Mouse (Mus musculus) forelimb bud, embryonic 11.5 days (tissue): ENCODE measurements at regions not wholly inside any gene's neighbourhood (a gene's known extent, or its start where the extent isn't known, plus 50 kb on each side); places are given as distances from the start of the nearest gene placed in this dataset.

Source experiments
- DNase-seq: peaks from one replicate; pipeline ENCODE4 v3.0.0-alpha.2; 2012; ENCODE audit warnings: low read depth, low spot score

DNA sequence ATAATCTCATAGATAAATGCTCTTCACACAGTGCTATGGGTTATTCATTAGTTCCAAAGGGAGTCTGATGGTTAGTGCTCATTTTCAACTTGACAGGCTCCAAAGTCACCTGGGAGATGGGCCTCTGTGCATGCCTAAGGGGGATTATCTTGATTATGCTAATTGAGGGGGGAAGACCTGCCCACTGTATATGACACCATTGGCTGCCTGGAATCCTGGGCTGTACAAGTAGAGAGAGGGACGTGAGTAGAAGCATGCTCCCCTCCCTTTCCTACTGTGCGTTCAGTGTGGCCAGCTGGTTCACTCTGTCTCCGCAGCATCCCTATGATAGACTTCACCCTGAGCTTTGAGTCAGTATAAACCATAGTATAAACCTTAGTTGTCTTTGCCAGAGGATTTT is 300.8 kb downstream of the Gpat3 start:
- no peak for DNase-seq

DNA sequence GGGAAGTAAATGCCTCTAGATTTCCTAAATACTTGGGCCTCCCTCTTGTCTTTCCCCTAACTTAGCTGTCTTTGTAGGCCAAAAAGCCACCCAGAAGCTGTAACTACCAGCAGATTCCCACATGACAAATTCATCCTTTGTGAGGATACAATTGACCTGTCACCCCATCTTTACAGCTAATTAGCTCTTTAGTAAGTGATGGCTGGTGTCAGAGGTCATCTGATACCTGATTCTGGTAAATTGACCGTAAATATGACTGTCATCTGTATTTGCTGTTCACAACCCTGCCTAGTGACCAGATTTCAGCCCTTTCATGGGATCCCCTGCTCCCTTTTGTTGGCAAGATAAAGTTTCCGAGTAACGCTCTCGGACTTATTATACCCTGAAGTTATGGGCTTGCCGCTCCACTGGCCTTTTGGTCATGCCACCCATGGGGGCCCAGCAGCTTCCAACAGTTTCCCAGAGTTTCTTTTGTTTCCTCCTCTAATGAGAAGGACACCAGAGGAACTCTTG is 279.5 kb downstream of the Gpat3 start:
- DNase-seq: no peak

DNA sequence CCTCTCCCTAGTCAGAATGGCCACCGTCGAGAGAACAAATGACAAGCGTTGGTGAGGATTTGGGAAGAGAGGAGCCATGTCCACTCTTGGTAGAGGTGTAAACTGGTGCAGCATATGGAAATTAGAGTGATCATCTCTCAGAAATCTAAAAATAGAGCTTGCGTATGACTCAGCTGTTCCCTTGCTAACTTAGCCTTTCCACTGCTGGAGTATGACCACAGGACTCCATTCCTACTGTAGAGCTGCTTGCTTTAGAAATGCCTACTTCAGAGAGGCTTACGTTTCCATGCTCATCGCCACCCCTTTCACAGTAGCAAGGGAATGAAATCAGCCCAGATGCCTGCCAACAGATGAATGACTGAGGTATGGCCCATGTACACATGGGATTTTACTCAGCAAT is 277.4 kb downstream of the Gpat3 start:
- no peak for DNase-seq

DNA sequence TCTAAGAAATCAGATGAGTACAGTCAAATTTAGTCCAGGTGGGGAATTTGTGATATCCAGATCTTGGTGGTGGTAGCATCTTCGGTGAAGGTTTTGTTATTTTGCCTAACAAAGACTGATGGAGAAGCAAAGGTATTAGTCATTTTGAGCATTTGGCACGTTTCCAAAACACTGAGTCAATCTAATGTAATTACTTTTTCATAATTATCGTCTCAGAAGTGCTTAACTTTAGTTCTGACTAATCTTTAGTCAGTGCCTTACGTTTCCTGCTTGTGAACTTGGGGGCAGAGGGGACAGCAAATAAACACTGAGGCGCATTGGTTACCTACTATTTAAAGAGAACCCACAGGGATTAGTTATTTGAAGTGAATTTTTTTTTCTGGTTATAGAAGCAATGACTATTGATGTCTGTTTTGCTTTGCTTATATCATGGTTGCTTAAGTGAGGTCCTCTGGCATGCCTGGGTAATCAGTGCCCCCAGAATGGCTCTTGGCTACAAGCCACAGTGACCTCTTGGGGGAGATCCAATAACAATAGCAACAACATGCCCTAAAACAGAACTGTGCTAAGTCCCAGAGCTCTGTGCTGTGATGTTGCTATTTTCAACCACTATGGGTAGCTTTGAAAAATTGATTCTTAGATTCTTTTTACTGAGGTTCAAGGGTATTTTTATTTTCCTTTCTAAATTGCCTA is 275.1 kb downstream of the Gpat3 start:
- DNase-seq: no peak

DNA sequence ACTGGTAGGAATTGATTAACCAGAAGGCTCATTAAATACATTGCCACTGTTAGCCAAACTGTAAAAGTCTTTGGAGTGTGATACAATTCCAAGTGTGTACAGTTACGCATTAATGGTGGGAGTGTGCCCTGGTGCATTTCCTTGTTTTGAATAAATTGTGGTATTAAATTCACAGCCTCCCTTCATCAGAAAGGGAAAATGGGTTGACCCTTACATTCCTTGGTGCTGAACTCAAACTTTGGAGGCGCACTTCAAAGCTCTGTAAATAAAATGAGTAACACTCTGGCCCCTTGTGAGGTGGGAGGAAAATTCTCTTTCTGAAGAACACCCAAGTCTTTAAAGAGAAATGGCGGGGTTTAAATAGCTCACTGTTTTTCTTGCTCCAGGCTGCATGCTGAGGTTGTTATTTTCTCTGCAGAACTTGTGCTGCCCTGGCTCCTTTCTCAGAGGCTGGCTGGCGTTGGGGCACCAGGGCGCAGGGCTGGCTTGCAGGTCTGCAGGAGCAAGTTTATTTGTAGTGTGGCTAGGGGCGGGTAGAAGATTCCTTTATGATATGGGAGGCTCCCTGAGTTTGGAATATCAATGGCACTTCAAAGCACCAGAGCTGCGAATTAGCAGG is 266.7 kb downstream of the Gpat3 start:
- DNase-seq: no peak

DNA sequence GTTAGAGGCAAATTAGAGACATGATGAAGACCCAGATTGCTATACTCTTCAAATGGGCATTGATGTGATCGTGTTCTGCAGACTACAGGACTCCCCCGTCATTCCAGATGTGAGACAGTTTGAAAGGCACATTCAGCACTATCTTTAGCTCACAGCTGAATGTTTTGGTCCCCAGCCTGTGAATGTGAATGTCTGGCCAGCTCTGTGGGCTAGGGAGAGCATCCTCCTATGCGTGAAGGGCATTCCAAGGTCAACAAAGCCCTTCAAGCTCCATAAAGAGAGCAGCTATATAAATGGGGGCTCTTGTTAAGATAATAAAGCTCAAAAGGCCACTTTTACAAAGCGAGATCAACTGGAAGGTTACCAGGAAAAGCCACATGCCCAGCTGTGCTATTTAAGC is 266.1 kb downstream of the Gpat3 start:
- no peak for DNase-seq

DNA sequence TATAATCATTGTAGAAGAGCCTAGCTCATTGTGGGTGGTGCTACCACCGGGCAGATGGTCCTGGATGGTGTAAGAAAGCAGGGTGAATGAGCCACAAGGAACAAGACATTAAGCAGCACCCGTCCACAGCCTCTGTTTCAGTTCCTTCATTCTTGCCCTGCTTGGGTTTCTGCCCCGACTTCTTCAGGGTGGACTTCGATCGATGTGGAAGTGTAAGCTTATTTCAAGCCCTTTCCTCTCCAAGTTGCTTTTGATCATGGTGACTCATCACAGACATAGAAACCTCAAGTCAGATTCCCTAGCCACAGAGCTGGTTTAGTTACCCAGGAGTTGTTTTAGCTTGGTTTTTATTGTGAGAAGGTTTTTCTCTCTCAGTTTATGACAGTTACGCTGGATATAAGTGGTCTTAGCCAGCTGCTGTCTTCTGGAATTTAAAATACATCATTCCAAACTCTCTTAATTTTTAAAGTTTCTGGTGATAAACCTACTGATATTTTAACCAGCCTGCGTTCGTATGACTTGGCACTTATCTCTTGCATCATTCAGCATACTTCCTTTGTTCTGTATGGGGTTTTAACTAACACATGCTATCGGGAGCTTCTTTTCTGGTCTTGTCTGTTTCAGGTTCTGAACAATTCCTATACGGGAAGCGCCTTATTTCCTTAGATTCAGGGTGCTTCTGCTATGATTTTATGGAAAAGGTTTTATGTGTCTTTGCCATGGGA is 255.6 kb downstream of the Gpat3 start:
- DNase-seq: no peak

DNA sequence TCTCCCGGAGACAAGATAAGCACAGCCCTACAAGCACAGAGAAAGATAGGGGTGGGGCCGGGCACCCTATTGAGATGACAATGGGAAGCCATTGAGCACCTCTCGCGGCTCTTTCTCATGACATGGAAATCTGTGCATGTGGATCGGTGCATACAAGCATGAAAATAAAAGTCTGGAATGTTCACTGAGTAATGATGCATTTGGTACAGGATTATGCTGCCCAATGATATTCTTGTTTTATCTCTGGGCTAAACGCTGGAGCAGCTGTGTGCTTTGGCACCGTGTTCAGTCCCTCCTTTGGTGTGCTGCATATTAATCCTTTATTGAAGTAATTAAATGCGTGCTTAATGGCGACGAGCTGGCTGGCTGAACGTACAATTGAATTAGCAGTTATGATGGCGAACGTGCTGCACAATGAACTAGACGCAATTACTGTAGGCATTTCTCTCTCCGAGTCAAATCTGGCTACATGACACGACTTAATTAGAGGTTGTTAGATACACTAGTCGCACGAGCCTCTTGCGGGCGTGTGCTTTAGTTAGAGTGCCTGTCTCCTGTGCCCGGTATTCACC is 245.6 kb downstream of the Gpat3 start:
- no peak for DNase-seq

DNA sequence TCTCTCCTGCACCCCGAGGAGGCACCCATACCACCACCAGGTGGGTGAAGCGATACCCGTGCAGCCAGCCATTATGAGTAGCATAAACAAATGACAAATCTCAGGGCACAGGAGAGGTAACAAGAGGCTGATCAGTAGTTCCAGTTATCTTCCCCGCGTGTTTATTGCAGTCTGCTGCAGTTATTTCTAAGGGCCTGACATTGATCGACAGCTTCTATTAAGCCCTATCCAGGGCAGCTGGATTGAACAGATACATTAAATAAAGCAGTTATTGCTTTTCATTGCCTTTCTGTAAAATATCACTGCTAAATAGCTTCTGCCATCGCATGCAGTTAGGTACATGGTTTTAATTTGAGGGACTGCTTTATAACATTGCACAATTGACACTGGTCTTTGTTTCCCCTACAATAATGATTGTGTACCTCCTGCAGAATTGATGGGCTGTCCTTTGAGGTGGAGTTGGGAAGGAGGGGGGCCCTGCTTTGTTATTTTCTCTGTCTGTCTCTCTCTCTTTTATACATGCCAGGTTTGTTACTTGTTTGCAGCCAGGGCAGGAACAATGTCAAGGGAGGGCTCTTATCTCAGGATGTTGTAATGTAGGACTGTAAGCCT is 245.0 kb downstream of the Gpat3 start:
- no peak for DNase-seq

DNA sequence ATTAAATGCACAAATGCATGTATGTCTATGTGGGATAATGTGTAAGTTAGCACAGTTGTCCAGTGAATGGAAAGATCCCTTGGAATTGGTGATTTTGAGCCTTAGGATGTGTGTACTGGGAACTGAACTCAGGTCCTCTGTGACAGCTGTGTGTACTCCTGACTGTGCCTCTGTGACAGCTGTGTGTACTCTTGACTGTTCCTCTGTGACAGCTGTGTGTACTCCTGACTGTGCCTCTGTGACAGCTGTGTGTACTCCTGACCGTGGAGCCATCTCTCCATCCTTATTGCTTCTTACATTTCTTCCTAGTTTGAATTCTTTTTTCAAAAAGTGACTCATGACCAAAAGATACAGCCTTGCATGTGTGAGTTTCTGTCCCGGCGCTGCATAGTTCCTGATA is 239.7 kb downstream of the Gpat3 start:
- no peak for DNase-seq

DNA sequence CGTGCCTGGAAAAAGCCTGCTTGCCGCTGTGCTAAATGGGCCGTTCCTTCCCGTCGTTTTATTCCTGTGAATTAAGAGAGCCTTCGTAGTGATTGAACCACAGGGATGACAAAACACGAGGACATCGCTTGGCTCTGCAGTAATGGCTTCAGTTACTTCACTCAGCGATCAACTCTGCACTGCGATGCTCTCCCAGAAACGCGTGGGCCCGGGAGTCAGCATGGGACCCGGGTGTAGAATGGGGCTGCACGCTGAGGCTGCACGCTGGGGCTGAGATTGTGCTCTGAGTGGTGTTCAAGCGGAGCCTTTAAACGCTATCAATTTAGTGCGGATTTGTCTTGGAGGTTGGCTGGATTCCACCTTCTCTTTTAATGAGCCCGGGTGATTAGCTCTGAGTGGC is 237.1 kb downstream of the Gpat3 start:
- DNase-seq: no peak

DNA sequence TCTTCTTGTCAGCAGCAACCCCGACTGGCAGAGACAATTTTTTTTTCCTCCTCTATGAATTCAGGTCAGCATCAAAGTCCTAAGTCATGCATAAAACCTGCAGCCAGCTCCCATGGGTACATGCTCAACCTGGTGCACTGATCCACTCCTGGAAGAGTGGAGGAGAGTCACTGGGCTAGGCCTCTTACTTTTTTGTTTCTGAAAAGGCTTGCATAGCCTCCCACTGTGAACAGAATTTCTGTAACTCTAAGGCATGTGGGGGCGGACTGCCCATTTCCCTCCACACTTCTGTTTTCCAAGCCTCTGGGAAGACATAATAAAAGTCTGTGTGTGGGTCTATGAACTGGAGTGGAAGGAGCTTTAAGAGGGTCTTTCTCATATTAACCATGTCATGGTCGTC is 218.8 kb downstream of the Gpat3 start:
- DNase-seq: no peak

DNA sequence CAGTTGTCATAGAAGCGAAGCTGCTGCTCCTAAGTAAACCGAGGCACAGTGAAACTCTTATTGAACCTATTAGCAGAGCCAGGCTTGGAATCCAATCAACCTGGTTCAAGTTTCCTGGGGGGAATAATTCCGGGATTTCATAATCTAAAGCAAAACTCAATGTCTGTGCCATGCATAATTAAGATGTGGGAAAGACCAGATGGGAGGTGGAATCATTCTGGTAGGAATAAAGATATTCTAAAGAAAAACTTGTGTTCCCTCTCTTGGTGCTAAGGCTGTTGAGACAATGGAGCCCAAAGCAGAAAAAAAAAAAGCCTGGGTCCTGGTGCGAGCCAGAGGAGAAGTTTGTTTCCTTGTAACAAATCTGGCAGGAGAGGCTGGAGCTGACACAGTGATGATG is 217.7 kb downstream of the Gpat3 start:
- DNase-seq: no peak

DNA sequence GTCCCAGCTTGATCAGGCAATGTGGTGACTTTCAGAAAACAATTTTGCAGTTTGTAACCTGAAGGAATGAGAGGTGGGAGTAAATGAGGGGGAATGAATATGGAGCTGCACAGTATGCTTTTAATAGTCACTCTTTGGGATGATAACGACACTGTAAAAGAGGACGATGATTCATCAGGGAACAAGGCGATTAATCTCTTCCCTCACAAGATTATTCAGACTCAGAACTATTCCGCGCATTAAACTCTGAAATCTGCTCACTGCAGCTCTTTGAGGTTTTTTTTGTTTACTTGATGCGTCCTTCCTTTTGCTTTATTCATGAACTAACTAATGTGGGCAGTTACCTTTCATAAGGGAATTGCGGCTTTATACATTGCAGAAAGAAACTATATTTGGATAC is 206.1 kb downstream of the Gpat3 start:
- DNase-seq: no peak

DNA sequence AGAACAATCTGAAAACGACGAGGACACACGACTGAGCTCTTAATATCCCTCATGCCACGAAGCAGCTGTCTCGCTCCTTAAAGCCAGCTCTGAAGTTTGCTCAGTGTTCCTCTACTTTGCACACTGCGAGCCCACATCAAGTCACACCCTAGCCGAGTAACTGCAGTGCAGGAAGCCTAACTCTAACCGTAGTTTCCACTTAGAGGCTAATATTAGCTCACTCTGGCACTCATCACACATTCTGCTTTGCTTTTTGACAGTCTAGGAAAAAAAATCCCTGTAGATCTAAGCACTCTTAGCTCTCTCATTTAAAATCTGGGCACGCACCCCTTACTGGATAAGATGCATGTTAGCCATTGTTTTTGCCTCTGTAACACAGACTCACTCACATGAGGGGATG is 195.0 kb downstream of the Gpat3 start:
- no peak for DNase-seq

DNA sequence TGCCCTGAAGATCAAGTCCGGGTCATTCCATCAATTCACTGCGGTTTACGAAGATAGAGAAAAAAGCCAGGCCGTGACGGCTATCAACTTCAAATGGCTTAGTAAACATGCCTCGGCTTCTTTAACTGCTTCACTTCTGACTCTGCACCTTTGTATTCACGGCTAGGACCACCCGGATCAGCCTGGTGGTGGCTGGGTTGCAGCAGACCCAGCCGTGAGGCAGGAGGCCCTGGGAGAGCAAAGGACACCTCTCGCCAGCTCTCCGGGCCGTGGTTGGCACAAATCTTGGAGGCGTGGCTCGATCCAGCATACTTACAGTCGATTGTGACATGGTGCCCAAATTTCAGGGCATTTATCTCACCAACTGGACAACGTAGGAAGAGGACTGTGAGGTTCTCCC is 187.5 kb downstream of the Gpat3 start:
- no peak for DNase-seq

DNA sequence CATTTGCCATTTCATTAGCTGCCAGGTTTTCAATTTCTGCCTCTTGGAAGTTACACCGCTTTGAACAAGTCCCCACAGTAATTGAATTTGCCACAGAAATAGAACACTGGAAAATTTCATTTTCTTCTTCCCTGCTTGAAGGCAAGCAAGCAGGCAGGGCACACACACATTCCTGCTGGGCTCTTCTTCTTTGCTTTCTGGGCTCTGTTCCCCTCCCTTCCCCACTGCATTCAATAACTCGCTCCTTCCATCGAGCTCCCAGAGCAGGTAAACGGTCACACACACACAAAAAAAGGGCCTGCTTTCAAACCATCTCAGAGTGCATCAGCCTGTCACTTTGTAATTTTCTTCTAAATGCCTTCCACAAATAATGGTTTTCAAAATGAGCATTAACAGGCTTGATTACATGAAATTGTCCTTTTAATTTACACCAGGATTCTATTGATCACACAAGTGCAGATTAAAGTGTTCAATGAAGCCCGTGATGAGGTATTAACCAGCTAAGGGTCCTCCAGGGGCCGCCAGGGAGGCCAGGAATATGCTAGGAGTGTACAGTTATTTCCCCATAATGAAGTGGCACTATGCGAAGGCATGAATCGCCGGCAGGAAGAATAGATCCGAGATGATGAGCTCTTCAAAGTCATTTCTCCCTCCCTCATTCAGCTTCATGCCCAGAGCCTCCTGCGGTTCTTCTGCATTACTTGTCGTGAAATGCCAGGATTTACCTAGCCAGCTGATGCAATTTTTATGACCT is 186.8 kb downstream of the Gpat3 start:
- DNase-seq: no peak

DNA sequence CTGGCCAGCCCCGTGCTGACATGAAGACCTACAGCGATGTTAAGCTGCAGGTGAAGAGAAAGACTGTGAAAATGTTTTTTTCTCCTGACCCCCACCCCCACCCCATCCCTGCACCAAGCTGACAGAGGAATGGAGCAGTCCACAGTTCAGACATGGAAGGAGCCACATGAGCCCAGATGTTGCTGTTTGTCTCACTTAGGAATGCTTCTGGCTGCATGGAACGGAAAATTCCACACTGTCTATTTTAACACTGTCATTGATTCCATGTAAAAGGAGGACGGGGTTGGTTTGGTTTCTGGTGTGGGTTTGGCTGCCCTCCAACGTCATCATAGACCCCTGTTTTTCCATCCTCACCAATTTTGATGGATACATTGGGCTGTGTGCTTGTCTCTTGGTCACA is 179.3 kb downstream of the Gpat3 start:
- DNase-seq: no peak

DNA sequence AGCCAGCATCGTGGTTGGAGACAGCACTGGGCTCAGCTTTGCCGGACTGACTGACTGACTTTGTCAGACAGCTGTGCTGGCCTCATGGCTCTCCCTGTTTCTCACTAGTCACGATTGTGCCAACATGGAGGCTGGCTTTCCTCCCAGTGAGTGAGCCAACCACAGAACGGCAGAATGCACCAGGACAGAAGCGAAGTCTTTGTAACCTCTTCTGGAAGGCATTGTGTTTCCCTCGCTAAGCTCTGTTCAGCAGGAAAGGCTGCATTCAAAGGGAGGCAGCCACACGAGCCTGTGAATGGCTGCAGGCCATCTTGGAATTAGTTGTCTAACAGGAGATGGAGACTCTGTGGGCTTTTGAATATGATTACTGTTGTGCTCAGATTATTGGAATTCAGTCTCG is 178.3 kb downstream of the Gpat3 start:
- no peak for DNase-seq

DNA sequence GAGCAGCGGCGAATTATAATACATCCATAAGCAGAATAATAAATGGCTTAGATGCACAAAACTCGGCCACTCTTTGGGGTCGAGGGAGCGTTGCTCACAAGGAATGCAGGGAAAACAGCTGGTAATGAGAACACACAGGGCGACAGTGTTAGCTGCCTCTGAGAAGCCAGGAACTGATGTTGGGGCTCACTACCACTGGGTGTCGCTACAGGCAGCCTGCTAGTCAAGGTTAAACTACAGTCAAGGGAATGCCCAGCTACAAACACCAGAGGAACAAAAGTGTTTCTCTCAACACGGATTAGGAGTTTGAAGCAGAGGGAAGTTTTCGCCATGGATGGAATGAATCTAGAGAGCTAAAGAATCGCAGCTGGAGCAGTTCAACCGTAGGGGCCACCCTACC is 175.3 kb downstream of the Gpat3 start:
- DNase-seq: peak; percentile 86

DNA sequence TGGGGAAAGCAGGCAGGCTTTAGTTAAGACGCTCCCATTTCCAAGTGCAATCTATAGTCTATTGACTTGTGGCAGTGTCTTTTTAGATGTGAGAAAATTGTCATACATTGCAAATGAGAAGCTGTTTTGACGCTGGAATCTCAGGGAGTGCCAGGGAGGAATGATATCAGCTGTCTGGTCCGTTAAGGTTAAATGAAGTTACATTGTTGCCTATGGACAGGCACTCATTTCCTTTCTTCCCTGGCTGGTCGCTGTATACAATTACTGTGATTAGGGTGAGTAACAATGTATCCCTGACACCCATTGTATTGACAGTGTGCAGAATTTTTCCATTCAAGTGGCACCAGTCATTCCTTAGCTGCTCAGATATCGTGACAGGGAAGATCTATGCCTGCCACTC is 168.3 kb downstream of the Gpat3 start:
- no peak for DNase-seq
